Mouse (Mus musculus): ENCODE measurements around the gene Cept1.

DNA sequence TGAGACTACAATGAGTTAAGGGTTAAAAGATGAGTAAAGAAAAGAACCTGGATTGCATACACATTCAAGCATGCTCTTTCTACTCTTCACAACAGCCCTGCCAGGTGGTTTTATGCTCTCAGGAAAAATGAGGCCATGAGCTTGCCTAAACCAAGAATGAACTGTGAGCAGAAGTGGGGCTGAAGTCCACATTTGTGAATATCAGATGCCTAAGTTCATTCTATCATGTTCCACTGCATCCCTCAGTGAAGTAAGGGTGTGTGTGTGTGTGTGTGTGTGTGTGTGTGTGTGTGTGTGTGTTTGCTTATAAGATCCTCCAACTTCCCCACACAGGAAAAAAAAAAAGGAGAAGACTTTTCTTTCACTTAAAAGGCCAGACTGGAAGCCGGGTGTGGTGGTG is 70.7 kb downstream of the Cept1 start:
- no peak for TF ChIP-seq EP300 (IDR thresholded peaks at IDR 0.05; ENCODE audit: low read depth)
- TF ChIP-seq CTCF (IDR thresholded peaks at IDR 0.05; ENCODE audit: low read depth), result no peak

Measured in liver, embryonic 14.5 days (tissue).